Mouse (Mus musculus): ENCODE results near the gene Ets1. TPM values are rescaled to one million over a fixed set of nuclear protein-coding genes. Genes with fewer than 3 reads are reported as not detected.

Gene Ets1
- total and polyA plus RNA-seq, 2 experiments from 2014 or later: 12.3 to 21.2 TPM

- no peak for TF ChIP-seq CTCF (IDR thresholded peaks at IDR 0.05; ENCODE audit: low read depth)
Measured at GRCm38 (mm10) chr9:32711768-32712167, 75.7 kb downstream of the Ets1 start.

DNA sequence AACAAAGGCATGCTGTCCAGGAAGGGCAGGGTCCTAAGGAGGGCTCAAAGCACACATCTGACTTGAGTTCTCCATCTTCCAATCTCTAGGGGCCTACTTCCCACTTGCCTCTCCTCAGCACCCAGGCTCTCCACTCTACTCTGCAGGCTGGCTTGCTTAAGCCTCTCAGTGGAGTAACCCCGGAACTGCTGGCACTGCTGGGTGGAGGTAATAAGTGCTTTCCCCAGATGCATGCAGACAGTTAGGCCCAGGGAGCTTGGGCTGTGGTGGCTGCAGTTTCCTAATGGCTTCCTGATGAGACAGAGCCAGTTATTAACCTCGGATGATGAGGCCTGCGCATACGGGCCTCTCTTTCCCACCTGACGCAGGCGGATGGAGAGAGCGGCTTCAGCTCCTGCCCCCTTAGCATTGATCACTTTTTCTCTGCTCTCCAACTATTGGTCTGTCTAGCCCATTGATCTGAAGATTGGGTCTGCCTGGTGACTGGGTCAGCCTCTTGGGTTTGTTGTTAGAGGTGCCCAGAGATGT lies 76.4 kb downstream of the Ets1 start:
- Histone ChIP-seq H3K27ac (ENCODE audit: low read depth, low read length) (no peak overlapping the region), H3K36me3 (ENCODE audit: insufficient read depth) (no peaks in the 10 kb centered on the region), H3K27me3 (ENCODE audit: insufficient read depth, low read length) (no peaks in the 10 kb centered on the region), H3K4me3 (ENCODE audit: low read depth, low read length) (no peak overlapping the region), H3K9ac (no peak overlapping the region), H3K4me2 (ENCODE audit: low read depth) (no peak overlapping the region), H3K4me1 (ENCODE audit: insufficient read depth) (0 out of 2 replicates have a peak, but pooled peaks cover 11% of the 10 kb centered on the region), H3K9me3 (ENCODE audit: low read length) (no peaks in the 10 kb centered on the region)
- WGBS: 88% methylated on average over 7 of the region's 7 CpGs
- DNase-seq (no peak), ATAC-seq (no peak)
- no peak for TF ChIP-seq CTCF (IDR thresholded peaks at IDR 0.05; ENCODE audit: low read depth)

More at GRCm38 (mm10) chr9:32711768-32712167, 75.7 kb downstream of the Ets1 start:
- no peaks in the 10 kb centered on the region for H3K27me3 ChIP-seq (ENCODE audit: insufficient read depth, low read length)
- H3K9me3 ChIP-seq (ENCODE audit: low read length): no peaks in the 10 kb centered on the region
- no peak overlapping the region for H3K4me3 ChIP-seq (ENCODE audit: low read depth, low read length)
- H3K4me2 ChIP-seq (ENCODE audit: low read depth): no peak overlapping the region
- ATAC-seq: no peak
- 0 out of 2 replicates have a peak, but pooled peaks cover 8% of the 10 kb centered on the region for H3K4me1 ChIP-seq (ENCODE audit: insufficient read depth)
- DNase-seq: no peak
- 85% methylated on average over 4 of the region's 4 CpGs for WGBS
- no peak overlapping the region for H3K9ac ChIP-seq
- H3K36me3 ChIP-seq (ENCODE audit: insufficient read depth): no peaks in the 10 kb centered on the region
- no peak overlapping the region for H3K27ac ChIP-seq (ENCODE audit: low read depth, low read length)

GRCm38 (mm10) chr9:32713106-32713505 lies 77.1 kb downstream of the Ets1 start:
- H3K27ac ChIP-seq (ENCODE audit: low read depth, low read length): no peak overlapping the region
- WGBS: 87% methylated on average over 1 of the region's 1 CpGs
- no peaks in the 10 kb centered on the region for H3K27me3 ChIP-seq (ENCODE audit: insufficient read depth, low read length)
- 0 out of 2 replicates have a peak, but pooled peaks cover 11% of the 10 kb centered on the region for H3K4me1 ChIP-seq (ENCODE audit: insufficient read depth)
- no peak overlapping the region for H3K4me3 ChIP-seq (ENCODE audit: low read depth, low read length)
- no peaks in the 10 kb centered on the region for H3K36me3 ChIP-seq (ENCODE audit: insufficient read depth)
- ATAC-seq (no peak), DNase-seq (no peak)
- no peak overlapping the region for H3K9ac ChIP-seq
- no peak for TF ChIP-seq CTCF (IDR thresholded peaks at IDR 0.05; ENCODE audit: low read depth)
- H3K4me2 ChIP-seq (ENCODE audit: low read depth): no peak overlapping the region
- H3K9me3 ChIP-seq (ENCODE audit: low read length): no peaks in the 10 kb centered on the region

DNA sequence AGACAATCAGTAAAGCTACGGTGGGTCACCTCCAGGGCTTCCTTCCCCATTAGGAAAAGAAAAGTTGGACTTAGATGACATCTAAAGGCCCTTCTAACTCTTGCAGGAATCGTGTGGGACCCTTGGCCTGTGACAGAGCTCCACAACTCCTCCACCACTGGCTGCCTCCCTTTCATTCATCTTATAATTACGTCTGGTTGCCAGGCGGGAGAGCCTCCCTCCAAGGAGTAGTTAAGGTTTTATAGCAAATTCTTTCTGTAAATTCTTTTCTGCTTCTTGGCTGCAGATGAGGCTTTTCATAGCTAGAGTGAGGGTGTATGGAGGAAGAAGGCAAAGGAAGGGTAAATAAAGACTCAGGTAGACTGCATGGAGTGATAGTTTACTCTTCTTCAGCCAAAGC lies 77.8 kb downstream of the Ets1 start:
- H3K4me1 ChIP-seq (ENCODE audit: insufficient read depth): 0 out of 2 replicates have a peak, but pooled peaks cover 11% of the 10 kb centered on the region
- H3K27me3 ChIP-seq (ENCODE audit: insufficient read depth, low read length): no peaks in the 10 kb centered on the region
- H3K36me3 ChIP-seq (ENCODE audit: insufficient read depth): no peaks in the 10 kb centered on the region
- WGBS: 58% methylated on average over 4 of the region's 4 CpGs
- H3K27ac ChIP-seq (ENCODE audit: low read depth, low read length): no peak overlapping the region
- DNase-seq (no peak), ATAC-seq (no peak)
- no peak overlapping the region for H3K9ac ChIP-seq
- H3K4me2 ChIP-seq (ENCODE audit: low read depth): no peak overlapping the region
- no peak overlapping the region for H3K4me3 ChIP-seq (ENCODE audit: low read depth, low read length)
- TF ChIP-seq CTCF (IDR thresholded peaks at IDR 0.05; ENCODE audit: low read depth): no peak
- H3K9me3 ChIP-seq (ENCODE audit: low read length): no peaks in the 10 kb centered on the region

DNA sequence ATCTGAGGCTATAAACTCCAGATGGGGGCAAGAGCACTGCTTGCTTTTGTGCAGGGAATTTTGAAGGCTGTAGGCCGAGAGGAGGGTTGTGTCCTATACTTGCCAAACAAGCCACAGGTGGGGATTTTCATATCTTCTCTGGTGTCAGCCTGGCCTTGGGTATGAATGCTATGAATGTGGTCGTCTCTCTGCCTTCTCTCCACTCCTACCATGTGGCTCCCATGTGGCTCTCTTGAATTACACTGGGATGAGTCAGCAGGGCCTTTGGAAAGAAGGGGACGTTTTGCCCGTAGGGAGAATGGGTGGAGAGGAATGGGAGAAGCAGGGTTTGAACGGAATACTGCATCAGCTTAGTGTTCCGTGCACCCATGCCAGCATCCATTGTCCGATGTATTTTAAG lies 78.5 kb downstream of the Ets1 start:
- WGBS: 87% methylated on average over 7 of the region's 7 CpGs
- Histone ChIP-seq H3K4me3 (ENCODE audit: low read depth, low read length) (no peak overlapping the region), H3K4me2 (ENCODE audit: low read depth) (no peak overlapping the region), H3K36me3 (ENCODE audit: insufficient read depth) (no peaks in the 10 kb centered on the region), H3K9me3 (ENCODE audit: low read length) (no peaks in the 10 kb centered on the region), H3K4me1 (ENCODE audit: insufficient read depth) (0 out of 2 replicates have a peak, but pooled peaks cover 11% of the 10 kb centered on the region), H3K27ac (ENCODE audit: low read depth, low read length) (no peak overlapping the region), H3K27me3 (ENCODE audit: insufficient read depth, low read length) (no peaks in the 10 kb centered on the region), H3K9ac (no peak overlapping the region)
- ATAC-seq (no peak), DNase-seq (no peak)
- no peak for TF ChIP-seq CTCF (IDR thresholded peaks at IDR 0.05; ENCODE audit: low read depth)

DNA sequence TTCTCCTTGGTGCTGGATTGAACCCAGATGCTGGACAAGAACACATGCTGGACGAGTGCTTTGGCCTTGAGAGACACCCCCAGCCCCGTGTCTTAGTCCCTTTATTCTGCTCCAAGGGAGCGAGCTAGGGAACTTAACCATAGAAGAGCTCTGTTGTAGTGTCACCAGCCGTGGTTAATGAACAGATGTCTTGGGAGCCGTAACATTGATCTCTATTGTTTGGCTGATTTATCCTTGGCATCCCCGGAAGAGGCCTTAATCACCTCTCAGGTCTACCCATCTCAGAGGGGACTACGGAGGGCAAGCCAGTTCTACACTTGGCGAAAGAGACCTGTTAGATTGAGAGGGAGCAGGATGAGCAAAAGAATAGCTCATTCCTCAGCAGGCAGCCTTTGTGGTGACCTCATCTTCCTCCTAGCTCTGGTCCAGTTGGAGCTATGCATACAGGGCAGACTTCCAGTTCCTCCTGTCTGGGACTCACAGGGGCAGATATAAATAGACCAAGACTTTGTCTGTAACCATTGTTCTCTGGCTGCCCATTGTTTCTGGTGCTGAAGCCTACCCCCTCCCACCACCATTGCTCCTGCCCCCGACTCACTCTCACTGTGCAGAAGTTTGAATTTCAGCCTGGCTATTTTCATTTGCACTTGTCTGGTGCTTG lies 79.9 kb downstream of the Ets1 start:
- H3K27ac ChIP-seq (ENCODE audit: low read depth, low read length): peak overlapping the region; percentile 45
- H3K9ac ChIP-seq: no peak overlapping the region
- no peaks in the 10 kb centered on the region for H3K27me3 ChIP-seq (ENCODE audit: insufficient read depth, low read length)
- no peak overlapping the region for H3K4me2 ChIP-seq (ENCODE audit: low read depth)
- ATAC-seq (peak; percentile 48; the same call in 1 of the 2 replicates), DNase-seq (no peak)
- TF ChIP-seq CTCF (IDR thresholded peaks at IDR 0.05; ENCODE audit: low read depth): no peak
- H3K9me3 ChIP-seq (ENCODE audit: low read length): no peaks in the 10 kb centered on the region
- no peak overlapping the region for H3K4me3 ChIP-seq (ENCODE audit: low read depth, low read length)
- 0 out of 2 replicates have a peak, but pooled peaks cover 11% of the 10 kb centered on the region for H3K4me1 ChIP-seq (ENCODE audit: insufficient read depth)
- 17% methylated on average over 9 of the region's 9 CpGs for WGBS
- no peaks in the 10 kb centered on the region for H3K36me3 ChIP-seq (ENCODE audit: insufficient read depth)

GRCm38 (mm10) chr9:32717268-32717920 lies 81.4 kb downstream of the Ets1 start:
- Histone ChIP-seq H3K27me3 (ENCODE audit: insufficient read depth, low read length) (no peaks in the 10 kb centered on the region), H3K9ac (no peak overlapping the region), H3K4me1 (ENCODE audit: insufficient read depth) (0 out of 2 replicates have a peak, but pooled peaks cover 11% of the 10 kb centered on the region), H3K36me3 (ENCODE audit: insufficient read depth) (no peaks in the 10 kb centered on the region), H3K4me3 (ENCODE audit: low read depth, low read length) (no peak overlapping the region), H3K27ac (ENCODE audit: low read depth, low read length) (0 out of 2 replicates have a peak overlapping the region, but pooled peaks have one; percentile 45), H3K4me2 (ENCODE audit: low read depth) (no peak overlapping the region), H3K9me3 (ENCODE audit: low read length) (no peaks in the 10 kb centered on the region)
- no peak for DNase-seq
- TF ChIP-seq CTCF (IDR thresholded peaks at IDR 0.05; ENCODE audit: low read depth): no peak
- no peak for ATAC-seq
- WGBS: 48% methylated on average over 12 of the region's 12 CpGs

Measured in forebrain, postnatal 0 days (tissue).